Mouse (Mus musculus): Measurements from ENCODE around the gene Nmur1.
A peak's percentile ranks its signal among the peaks of the same experiment; 100 is the strongest.
"Not testable (repeated sequence)": the region's sequence is repeated elsewhere in the genome, so short reads cannot be mapped to it uniquely, and the experiment has no call there.

Gene Nmur1

DNA sequence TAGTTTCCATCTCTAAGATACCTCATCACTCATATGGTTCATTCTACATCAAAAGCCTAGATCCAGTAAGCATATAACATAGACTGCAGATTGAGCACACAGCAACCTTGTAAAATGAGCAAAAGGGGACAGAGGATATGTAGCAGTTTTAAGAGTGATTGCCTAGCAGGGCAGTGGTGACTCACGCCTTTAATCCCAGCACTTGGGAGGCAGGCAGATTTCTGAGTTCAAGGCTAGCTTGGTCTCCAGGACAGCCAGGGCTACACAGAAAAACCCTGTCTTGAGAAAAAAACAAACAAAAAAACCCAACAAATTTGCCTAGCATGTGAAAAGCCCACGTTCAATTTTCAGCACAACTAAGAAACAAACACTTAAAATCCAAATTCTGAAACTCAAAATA lies 71.8 kb downstream of the Nmur1 start:
- no peak for DNase-seq

DNA sequence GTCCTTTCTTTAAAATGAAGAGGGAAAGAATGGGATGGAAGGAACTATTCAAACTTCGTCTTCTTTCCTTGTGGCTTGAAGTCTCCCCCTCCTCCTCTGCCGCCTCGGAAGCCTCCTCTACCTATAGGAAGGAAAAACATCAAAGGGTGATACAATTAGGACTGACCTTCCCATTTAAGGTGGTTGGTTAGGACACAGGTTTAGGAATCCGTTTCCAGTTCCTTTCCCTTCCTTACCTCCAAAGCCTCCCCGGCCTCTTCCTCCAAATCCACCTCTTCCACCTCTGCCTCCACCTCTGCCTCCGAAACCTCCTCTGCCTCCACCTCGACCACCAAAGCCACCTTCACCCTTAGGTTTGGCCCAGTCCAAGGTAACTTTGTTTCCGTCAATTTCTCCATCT lies 75.5 kb downstream of the Nmur1 start:
- no peak for DNase-seq

DNA sequence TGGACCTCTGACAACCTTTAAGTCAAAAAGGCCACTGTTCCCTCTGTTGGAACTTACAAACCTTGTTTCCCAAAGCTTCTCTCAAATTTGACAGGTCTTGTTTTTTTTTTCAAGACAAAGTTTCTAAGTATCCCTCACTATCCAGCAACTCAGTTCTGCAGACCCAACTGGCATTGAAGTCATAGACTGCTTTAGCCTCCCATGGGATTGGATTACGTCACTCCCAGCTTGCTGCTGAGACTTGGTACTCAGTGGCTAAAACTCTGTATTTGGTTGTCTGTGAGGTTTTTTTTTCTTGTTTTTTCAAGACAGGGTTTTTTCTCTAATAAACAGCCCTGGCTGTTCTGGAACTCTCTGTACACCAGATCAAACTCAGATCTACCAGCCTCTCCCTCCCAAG lies 76.3 kb downstream of the Nmur1 start:
- no peak for DNase-seq

DNA sequence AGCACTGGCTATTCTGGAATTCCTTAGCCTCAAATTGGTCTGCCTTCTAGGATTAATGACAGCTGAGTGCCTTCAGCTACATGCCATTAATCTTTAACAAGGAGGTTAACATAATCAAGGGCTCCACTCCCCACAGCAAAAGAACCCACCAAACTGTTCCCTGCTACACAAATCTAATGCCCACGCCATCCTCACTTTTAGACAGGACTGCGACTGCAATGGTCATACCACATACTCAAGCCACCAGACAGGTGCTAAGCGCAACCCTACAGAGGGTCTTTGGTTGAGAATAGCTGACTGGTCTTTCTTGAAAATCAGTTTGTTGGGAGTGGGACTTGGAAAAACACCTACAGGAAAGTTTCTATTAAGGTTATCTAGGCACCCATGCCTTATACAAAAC lies 76.8 kb downstream of the Nmur1 start:
- DNase-seq: no peak

DNA sequence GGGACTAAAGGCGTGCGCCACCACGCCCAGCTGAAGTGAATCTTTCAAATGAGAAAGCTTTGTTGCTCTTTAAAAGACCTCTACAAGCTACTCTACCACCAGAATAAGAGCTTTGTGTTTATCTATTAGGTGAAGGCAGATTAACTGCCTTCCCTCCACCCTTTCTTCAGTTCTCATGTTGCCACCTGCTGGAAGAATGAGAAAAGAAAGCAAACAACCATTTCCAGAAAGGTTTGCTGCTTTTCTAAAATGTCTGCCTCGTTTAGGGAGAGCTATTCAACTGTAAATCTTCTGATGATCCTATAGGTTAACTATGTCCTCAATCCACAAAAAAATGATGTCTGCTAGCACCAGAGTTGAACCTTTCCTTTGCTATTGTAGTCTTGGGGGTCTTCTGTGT lies 77.2 kb downstream of the Nmur1 start:
- DNase-seq: no peak

DNA sequence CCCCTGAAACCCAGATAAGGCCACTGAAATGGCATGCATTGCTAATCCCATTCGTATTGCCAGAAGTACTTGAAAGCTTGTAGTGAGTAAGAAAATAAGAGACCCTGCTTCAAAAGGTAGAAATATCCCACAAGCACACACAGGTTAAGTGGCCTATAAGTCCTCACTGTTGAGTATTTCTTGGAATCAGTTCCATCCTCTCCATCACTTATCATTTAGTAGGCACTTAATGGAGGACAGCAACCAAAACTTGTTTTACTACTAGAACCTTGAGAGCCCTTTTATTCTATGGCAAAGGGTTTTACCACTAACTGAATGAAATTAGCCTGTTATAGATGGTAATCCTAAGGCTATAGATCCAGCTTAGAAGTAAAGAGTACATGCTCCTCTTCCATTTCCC lies 77.9 kb downstream of the Nmur1 start:
- no peak for DNase-seq

DNA sequence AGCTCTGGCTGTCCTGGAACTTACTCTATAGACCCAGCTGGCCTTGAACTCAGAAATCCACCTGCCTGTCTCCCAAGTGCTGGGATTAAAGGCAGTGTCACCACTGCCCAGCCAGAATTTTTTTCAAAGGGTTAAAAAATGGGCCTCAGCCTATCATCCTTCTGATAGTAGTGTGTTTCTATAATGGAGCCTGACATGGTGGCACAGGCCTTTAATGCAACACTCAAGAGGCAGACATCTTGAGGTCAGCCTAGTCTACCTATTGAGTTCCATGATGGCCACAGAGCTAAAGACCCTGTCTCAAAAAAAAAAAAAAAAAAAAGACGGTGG lies 78.3 kb downstream of the Nmur1 start:
- no peak for DNase-seq

DNA sequence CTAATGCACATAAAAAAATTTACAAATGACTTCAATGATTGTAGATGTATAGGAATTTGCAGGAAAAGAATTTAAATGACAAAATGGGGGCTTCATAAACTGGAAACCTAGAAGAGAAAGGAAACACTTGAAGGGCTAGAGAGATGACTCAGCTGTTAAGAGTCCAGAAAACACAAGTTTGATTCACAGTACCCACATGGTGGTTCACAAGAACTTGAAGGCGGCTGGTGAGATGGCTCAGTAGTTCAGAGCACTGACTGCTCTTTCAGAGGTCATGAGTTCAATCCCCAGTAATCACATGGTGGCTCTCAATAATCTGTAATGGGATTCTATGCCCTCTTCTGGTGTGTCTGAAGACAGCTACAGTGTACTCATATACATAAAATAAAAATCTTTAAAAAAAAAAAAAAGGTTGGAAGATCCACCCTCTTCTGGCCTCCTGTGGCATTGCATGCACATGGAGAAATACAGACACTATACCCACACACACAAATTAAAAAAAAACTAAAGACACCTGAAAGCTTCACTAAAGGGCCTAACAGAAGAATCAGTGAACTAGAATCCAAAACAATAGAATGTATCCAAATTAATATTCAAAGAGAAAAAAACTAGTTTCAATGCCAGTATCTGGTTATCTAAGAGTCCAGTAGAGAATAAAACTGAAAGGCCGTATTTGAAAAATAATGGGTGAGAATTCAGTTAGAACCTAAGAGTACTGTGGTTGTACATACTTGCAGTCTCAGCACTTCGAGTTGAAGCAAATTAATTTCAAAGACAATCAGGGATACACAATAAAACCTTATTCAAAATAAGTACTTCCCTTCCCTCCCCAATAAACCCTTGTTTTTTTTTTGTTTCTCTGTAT lies 78.9 kb downstream of the Nmur1 start:
- DNase-seq: no peak

DNA sequence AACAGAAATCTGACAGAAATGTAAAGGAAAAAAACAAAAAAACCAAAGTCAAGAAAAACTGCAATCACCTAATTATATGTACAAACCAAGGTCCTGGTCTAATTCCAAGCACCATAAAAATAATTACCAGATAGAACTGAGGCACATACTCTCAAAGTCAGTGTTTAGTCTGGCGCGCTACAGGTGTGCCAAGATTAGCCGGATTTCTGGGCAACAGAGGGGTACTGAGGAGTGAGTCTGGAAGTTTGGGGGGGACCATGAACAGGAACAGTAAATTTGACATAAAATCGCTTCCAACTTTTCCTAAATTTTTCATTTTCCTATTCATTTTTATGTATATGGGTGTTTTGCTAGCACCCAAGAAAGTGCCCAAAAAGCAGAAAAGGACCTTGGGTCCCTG lies 80.1 kb downstream of the Nmur1 start:
- no peak for DNase-seq

DNA sequence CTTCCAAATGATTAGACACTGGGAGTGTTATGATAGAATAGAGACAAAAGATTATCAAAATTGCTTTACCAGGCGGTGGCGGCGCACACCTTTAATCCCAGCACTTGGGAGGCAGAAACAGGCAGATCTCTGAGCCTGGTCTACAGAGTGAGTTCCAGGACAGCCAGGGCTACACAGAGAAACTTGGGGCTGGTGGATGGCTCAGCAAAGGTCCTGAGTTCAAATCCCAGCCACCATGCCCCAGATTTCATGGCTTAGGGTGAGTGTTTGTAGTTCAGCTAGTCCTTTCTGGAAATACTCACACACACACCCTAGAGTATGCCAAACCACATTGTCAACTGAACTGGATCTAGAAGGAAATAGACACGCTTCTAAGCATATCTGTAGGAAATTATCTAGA lies 81.0 kb downstream of the Nmur1 start:
- DNase-seq: no peak

DNA sequence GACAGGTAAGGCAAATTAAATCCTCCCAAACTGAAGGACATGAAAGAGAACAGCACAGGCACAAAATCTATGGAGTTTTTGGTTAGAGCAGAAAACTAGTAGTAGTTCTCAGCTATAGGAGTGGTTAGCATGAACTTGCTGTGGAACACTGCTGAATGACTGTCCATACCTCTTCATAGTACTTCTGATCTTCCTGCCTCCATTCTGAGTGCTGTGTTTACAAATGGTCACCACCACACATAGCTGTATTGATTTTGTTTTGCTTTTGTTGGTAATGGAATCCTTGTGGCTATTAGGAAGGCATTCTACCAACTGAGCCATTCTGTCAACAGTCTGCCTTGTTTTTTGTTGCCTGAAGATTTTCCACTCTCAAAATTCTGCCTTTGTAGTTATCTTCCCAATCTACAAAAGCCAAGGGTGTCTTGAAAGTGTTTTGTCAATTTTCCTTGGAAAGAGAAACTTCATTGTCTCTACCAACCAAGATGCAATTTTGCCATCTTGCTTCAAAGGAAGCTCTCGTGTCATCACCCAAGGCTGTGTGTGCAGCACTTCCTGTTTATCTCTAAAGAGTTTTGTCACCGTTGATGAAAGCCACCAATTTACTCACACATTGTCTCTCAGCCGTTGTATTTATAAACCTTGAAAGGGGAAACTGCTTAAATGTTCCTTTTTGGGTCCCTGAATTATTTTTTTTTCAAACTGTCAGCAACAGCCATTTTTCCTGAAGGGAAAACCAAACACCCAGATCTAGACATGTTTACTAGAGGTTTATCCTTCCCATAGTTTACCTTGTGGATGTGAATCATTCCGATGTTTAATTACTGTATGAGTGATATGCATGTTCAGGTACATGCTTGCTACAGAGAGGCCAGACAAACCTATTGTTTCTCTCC lies 81.8 kb downstream of the Nmur1 start:
- DNase-seq: no peak

DNA sequence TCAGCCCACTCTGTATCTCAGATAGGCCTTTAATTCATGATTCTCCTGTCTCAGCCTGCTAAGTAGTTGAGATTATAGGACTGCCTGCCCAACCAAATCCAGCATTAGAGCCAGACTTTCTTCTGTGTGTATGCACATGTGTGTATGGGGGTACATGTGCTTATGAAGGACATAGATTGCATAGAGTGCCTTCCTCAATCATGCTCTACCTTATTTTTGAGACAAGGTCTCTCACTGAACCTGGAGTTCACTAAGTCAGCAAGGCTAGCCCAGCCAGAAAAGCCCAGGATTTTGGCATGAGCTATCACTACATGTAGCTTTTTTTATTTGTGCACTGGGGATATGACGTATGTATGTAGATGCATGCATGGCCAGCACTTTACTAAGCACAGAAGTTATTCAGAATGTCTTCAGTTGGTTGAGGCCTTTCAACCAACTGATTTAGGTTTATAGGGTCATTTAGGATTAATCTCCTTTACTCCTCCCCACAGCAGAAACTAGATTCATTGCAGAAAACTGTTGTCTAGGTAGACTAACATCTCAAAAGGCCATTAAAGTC lies 82.9 kb downstream of the Nmur1 start:
- DNase-seq: no peak

DNA sequence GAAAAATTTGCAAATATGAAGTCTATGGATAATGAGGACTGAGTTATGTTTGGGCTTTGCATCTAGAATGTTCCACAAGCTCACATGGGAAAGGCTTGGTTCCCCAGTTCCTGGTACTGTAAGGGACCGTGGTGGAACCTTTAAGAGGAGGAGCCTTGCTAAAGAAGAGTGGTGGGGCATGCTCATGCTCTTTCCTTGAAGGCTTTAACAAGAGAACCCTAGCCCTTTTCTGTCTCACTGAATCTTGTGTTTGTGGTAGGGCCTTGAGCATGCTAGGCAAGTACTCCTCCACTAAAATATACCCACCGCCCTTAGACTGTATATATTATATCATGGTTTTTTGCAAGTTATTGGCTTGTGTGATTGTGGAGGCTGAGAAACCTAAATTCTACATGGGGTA lies 83.7 kb downstream of the Nmur1 start:
- DNase-seq: no peak

DNA sequence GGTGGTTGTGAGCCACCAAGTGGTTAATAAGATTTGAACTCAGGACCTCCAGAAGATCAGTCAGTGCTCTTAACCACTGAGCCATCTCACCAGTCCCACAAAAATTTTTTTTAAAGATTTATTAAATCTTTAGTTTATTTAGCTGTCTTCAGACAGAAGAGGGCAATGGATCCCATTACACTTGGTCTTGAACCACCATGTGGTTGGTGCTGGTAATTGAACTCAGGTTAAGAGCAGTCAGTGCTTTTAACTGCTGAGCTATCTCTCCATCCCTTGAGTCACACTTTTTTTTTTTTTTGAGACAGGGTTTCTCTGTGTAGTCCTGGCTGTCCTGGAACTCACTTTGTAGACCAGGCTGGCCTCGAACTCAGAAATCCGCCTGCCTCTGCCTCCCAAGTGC lies 84.9 kb downstream of the Nmur1 start:
- not testable (repeated sequence) for DNase-seq

DNA sequence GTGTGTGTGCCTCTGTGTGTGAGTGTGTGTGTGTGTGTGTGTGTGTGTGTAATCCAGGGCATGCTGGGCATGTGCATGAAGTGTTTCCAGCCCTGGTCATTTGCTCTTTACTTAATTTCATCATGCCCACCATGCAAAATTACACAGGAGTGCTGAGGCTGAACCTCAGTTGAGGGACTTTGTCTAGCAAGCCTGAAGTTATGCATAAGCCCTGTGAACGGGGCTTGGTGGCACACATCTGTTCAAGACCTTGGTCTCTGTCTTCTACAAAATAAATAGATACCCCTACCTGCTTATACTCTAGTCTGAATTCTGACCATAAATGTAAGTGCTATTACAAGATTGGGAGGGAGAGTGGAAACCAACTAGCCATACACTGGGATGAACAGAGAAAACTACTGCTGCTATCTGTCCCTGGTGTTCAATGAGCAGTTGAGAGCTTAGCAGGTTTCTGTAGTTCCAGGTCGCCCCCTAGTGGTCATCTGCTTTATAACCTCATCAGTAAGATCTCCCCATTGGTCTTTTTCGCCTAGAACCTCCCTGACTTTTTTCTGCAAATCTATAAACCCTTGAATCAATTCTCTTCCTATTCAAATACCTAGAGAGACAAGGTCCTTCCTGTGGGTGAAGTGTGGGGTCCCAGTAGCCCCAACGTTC lies 86.7 kb downstream of the Nmur1 start:
- DNase-seq: peak; percentile 79

DNA sequence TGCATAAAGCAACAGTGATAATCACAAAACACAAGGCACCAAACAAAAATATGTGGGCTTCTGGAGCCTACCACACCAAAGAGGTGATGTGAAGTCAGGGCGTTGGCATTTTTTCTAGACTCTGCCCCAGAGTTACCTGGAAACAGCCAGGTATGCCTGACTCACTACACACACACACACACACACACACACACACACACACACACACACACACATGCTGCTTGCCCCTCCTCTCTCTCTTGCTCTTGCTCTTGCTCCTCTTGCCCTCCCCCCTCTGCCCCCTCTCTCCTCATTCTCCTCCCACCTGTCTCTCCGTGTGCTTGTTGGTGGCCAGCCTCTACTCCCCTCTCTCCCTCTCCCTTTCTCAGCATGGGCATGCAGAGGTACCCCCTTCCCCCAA lies 89.7 kb downstream of the Nmur1 start:
- no peak for DNase-seq
